Mouse (Mus musculus) erythroblast, adult 5-6 weeks (primary cell): ENCODE results near the gene Mrpl37. TPM values are rescaled to one million over a fixed set of nuclear protein-coding genes. Genes with fewer than 3 reads are reported as not detected.
A peak's percentile ranks its signal among the peaks of the same experiment; 100 is the strongest.

Experiments
- ATAC-seq: replicated peaks from 2 replicates; pipeline ENCODE4 v1.8.0; 2016; ENCODE audit warnings: moderate number of reproducible peaks, mild to moderate bottlenecking, moderate TSS enrichment, inconsistent platforms; ENCODE audit not compliant: poor library complexity, low FRiP score, severe bottlenecking
- total RNA-seq, 2 experiments: library from RNA; stranded (forward) in 1 of 2; stranded (reverse) in 1 of 2; fragments of 150-400 nt in 1 of 2; fragments of 200-764, 138-1000 nt in 1 of 2; gene quantifications; 2 replicates each; pipeline versions ENCODE4 v1.2.3 to v1.2.4; 2015 to 2017; ENCODE audit warnings: low replicate concordance in 2 of 2

Gene Mrpl37
- total RNA-seq, 2 experiments from 2014 or later: 17.2 to 25.0 TPM

- no peak for ATAC-seq
Observed at GRCm38 (mm10) chr4:107021464-107021863, 45.2 kb downstream of the Mrpl37 start.

DNA sequence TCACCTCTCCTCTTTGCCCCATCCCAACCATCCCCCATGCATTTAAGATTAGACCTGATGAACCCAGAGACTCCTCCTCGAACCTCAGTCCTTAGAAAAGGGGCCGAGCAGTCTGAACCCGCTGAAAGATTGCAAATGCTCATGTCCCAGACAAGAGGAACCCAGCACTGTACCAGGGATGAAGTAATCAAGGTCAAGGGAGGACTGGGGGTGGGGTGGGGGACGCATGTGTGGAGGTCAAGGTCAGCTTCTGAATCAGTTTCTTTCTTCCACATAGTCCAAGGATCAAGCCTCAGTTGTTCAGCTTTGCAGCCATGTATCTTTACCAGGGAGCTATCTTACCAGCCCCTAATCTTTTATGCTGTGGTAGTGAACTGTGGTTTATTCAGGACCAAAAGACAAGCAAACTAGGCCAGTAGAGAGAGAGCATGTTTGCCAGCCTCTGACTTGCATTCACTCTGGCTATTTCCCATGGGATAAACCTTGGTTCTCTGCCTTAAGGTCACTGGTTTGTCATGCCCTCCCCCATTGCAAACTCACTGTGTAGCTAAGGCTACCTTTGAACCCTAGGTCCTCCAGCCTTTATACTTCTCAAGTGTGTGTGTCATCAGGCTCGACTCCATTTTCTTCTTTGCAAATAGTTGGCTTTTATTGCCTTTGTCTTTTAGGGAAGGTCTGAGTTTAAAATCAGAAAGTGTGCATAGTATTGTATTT is 46.2 kb downstream of the Mrpl37 start:
- no peak for ATAC-seq

DNA sequence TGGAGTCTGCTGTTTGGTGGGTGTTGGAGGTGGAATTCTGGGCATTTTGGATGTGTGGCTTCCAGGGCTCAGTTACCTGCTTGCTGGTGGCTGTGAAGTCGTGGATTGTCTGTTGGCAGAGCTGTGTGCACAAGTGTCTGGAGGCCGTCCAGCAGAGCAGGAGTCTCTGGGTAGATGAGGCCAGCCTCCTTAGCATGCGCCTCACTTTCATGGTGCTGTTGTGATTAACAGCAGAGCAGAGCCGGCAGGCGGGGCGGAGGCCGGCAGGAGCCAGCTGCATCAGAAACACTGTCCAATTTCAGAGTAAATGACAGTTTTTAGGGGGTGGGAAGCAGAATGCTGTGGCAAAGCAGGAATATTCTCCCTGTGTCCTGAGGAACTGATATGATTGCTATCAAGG is 47.6 kb downstream of the Mrpl37 start:
- ATAC-seq: no peak

- no peak for ATAC-seq
Observed at GRCm38 (mm10) chr4:107018521-107018920, 48.1 kb downstream of the Mrpl37 start.

- ATAC-seq: no peak
Observed at GRCm38 (mm10) chr4:107017257-107017656, 49.4 kb downstream of the Mrpl37 start.

GRCm38 (mm10) chr4:107015971-107016511 is 50.6 kb downstream of the Mrpl37 start:
- ATAC-seq: no peak

GRCm38 (mm10) chr4:107013817-107014260 is 52.8 kb downstream of the Mrpl37 start:
- no peak for ATAC-seq

DNA sequence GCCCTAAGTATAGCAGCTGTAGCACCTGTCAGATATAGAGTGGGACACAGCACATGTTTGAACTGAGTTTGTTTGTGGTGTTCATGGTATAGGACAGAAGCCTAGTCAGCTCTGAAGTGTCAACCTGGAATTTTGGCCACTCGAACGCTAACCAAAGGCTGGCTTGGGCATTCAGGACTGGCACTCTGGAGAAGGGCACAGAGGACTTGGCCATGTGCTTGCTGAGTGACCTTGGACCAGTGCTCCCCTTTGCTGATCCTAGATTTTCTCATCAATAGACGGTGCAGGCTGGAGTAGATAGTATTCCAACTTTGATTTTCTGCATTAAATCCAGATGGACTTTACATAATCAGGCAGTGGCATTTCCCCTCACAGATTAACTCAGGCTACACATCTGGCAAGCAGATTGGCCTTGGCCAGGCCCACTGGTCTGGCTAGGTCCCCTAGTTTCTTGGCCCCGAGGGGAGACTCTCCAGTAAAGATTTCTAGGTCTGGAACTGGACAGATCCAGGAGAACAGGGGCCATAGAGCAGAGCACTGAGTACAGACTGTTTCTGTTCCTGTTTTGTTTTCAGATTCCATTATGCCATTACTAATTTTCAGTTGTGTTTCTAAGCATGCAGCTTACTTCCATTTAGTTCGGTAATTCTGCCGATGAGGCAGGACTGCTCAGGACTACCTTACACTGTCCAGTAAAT is 53.4 kb downstream of the Mrpl37 start:
- ATAC-seq: no peak

DNA sequence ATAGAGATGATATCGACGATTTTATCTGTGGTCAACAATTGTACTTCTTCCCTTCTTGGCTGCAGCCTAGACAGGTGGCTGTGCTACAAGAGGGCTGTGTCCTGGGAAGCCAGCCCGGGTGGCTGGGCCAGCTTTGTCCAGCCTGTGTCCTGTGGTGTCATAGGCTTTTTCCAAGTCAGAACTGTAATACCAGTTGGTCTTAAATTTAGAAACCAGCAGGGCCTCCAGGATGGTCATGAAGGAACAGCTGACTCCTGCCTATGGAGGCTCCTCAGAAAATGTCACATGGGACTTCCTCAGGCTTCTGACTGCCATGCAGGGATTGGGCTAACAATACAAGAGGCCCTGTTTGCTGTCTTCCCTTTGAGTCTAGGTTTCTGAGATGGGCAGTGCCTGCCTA is 54.1 kb downstream of the Mrpl37 start:
- no peak for ATAC-seq

- ATAC-seq: no peak
Observed at GRCm38 (mm10) chr4:107012005-107012478, 54.6 kb downstream of the Mrpl37 start.

DNA sequence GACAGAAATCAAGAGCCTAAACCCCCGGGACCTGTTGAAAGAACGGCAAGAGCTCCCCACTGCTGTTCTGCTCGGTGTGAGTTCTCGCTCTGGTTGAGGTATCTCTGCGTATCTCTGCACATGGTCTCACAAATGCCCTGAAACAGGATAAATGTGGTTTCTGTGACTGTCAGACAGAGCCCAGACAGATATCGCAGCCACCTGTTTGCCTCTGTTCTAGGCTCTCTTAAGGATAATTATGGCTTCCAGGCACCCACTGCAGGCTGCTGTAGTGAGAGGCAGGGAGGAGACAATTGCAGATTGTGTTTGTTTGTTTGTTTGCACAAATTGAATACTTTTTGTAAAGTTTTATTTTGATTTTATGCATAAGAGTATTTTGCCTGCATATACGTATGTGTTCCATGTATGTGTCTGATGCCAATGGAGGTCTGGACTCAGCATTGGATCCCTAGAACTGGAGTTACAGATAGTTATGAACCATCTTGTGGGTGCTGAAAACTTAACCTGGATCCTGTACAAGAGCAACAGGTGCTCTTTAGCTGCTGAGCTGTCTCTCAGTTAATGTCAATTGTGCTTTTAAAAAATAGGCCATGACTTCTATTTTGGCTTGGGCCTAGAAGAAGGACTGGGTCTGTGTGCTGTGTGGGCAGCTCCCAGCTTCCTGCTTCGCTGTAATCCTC is 55.2 kb downstream of the Mrpl37 start:
- ATAC-seq: no peak

DNA sequence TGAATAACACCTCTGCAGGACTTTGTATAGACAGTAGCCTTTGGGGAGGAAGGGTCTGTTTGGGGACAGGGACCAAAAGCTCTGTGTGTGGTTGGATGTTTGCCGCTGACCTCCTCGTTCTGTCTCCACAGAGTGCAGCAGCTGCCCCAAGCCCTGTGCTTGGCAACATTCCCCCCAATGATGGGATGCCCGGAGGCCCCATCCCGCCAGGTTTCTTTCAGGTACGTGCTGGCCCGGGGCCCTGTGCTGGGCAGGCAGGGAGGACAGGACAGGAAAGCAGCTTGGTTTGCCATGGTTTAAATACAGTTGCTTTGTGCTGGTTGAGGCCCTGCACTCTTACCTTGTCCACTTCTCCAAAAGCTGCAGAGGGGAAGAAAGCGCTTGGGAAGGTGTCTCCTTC is 57.1 kb downstream of the Mrpl37 start:
- no peak for ATAC-seq

- peak; percentile 73 for ATAC-seq
Observed at GRCm38 (mm10) chr4:107008161-107008560, 58.5 kb downstream of the Mrpl37 start.

- no peak for ATAC-seq
Observed at GRCm38 (mm10) chr4:107007359-107007758, 59.3 kb downstream of the Mrpl37 start.

GRCm38 (mm10) chr4:107006807-107007206 is 59.9 kb downstream of the Mrpl37 start:
- ATAC-seq: no peak

DNA sequence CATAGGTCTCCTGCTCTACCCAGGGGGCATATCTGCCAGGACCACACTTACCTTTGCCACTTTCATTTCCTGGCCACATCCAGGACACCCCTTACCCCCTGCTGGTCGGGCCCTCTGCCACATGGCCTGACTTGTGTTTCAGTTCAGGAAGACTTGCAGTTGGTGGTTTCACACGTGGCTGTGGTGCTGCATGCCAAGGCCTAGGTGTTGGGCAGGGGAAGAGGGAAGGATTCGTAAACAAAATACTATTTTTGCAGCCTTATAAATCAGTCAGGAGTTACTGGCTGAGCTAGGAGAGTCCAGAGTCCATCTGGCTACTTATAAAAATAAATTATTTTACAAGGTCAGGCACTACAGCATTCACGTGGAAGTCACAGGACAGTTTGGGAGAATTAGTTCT is 60.4 kb downstream of the Mrpl37 start:
- ATAC-seq: no peak

Other genes with a start within 250 kb of the Mrpl37 start
- gene Ssbp3, start 156.2 kb downstream of the Mrpl37 start, total RNA-seq (2015; ENCODE audit: low replicate concordance): 55.9 and 73.4 TPM in 2 replicates
- 49.8 and 56.6 TPM in 2 replicates for gene Ssbp3, start 156.2 kb downstream of the Mrpl37 start, total RNA-seq (2017; ENCODE audit: low replicate concordance)
- gene Cyb5rl, start 120 bp upstream of the Mrpl37 start, total RNA-seq (2015; ENCODE audit: low replicate concordance): 0.63 TPM in 1 of 2 replicates, not detected in the other
- gene Cyb5rl, start 120 bp upstream of the Mrpl37 start, total RNA-seq (2017; ENCODE audit: low replicate concordance): 0.28 and 0.34 TPM in 2 replicates
- 0.42 TPM in 1 of 2 replicates, not detected in the other for gene Cdcp2, start 30.0 kb upstream of the Mrpl37 start, total RNA-seq (2015; ENCODE audit: low replicate concordance)
- gene Cdcp2, start 30.0 kb upstream of the Mrpl37 start, total RNA-seq (2017; ENCODE audit: low replicate concordance): not detected in 2 replicates
- gene Tmem59, start 111.5 kb upstream of the Mrpl37 start, total RNA-seq (2015; ENCODE audit: low replicate concordance): 124 and 174 TPM in 2 replicates
- 146 and 147 TPM in 2 replicates for gene Tmem59, start 111.5 kb upstream of the Mrpl37 start, total RNA-seq (2017; ENCODE audit: low replicate concordance)
- 6.5 and 20.3 TPM in 2 replicates for gene Tceanc2, start 112.2 kb upstream of the Mrpl37 start, total RNA-seq (2015; ENCODE audit: low replicate concordance)
- gene Tceanc2, start 112.2 kb upstream of the Mrpl37 start, total RNA-seq (2017; ENCODE audit: low replicate concordance): 6.0 and 22.4 TPM in 2 replicates
- gene Ldlrad1, start 142.3 kb upstream of the Mrpl37 start, total RNA-seq (2015; ENCODE audit: low replicate concordance): 1.5 TPM in 1 of 2 replicates, not detected in the other
- gene Ldlrad1, start 142.3 kb upstream of the Mrpl37 start, total RNA-seq (2017; ENCODE audit: low replicate concordance): not detected in 2 replicates
- gene Lrrc42, start 186.7 kb upstream of the Mrpl37 start, total RNA-seq (2015; ENCODE audit: low replicate concordance): 2.3 and 12.3 TPM in 2 replicates
- 11.9 and 13.1 TPM in 2 replicates for gene Lrrc42, start 186.7 kb upstream of the Mrpl37 start, total RNA-seq (2017; ENCODE audit: low replicate concordance)
- gene Hspb11, start 186.7 kb upstream of the Mrpl37 start, total RNA-seq (2015; ENCODE audit: low replicate concordance): 7.3 TPM in 1 of 2 replicates, not detected in the other
- 0.98 TPM in 1 of 2 replicates, not detected in the other for gene Hspb11, start 186.7 kb upstream of the Mrpl37 start, total RNA-seq (2017; ENCODE audit: low replicate concordance)
- gene Dio1, start 240.3 kb upstream of the Mrpl37 start, total RNA-seq (2015; ENCODE audit: low replicate concordance): not detected in 2 replicates
- not detected in 2 replicates for gene Dio1, start 240.3 kb upstream of the Mrpl37 start, total RNA-seq (2017; ENCODE audit: low replicate concordance)
- 14.0 and 40.7 TPM in 2 replicates for gene Yipf1, start 247.5 kb upstream of the Mrpl37 start, total RNA-seq (2015; ENCODE audit: low replicate concordance)
- gene Yipf1, start 247.5 kb upstream of the Mrpl37 start, total RNA-seq (2017; ENCODE audit: low replicate concordance): 16.6 and 25.2 TPM in 2 replicates